Mouse (Mus musculus): ENCODE results near the gene Pdx1. TPM values are rescaled to one million over a fixed set of nuclear protein-coding genes. Genes with fewer than 3 reads are reported as not detected.

Pdx1 gene
- total and polyA plus RNA-seq, 3 experiments = not detected

DNA sequence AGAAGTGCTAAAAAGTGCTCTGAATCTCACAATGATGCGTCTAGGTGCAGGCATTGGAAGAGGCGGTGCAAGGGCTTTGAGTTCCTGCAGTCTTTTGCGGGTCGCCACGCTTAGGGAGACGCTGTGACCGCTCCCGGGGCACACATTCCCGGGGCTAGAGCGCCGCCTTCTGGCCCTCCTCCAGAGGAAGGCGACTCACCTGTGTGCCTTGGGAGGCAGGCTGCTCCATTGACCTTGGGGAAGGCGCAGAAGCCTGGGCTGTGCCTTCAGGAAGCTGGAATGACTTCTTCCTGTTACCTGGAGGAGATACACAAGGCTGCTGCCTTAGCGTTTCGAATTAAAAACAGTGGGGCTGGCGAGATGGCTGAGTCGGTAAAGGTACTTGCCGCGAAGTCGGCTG is 24.4 kb downstream of the Pdx1 start:
- Histone ChIP-seq H3K4me3 (replicated peaks in 1 of 3; ENCODE audit: low read depth in 2 of 3, low read length in 2 of 3, poor library complexity in 1 of 3) (no peak overlapping the region), H3K36me3 (replicated peaks in 1 of 2; ENCODE audit: control insufficient read depth in 1 of 2, insufficient read depth in 1 of 2, low read length in 1 of 2) (no peaks in the 10 kb centered on the region), H3K79me2 (replicated peaks; ENCODE audit: control insufficient read depth, extremely low read depth, insufficient read depth, poor library complexity, severe bottlenecking) (no peaks in the 10 kb centered on the region), H3K9ac (ENCODE audit: insufficient read depth, low read depth) (no peak overlapping the region), H3K4me2 (ENCODE audit: insufficient read depth, low read depth, poor library complexity, severe bottlenecking) (no peak overlapping the region; the same call in 1 of the 2 replicates), H3K27me3 (replicated peaks) (peaks cover 35% of the 10 kb centered on the region), H3K4me1 (ENCODE audit: control insufficient read depth in 1 of 2, insufficient read depth in 2 of 2) (peaks cover 3 to 9% of the 10 kb centered on the region in 2 experiments; a peak in 2 of 4 replicates), H3K27ac (ENCODE audit: insufficient read depth, low read depth) (no peak overlapping the region), H3K9me3 (replicated peaks; ENCODE audit: low read length) (no peaks in the 10 kb centered on the region)
- DNase-seq (ENCODE audit: extremely low read depth) = peak; percentile 23
- no peak for TF ChIP-seq NRF1 (IDR thresholded peaks at IDR 0.05; ENCODE audit: low read depth, low read length)
- TF ChIP-seq MAZ (IDR thresholded peaks at IDR 0.05; ENCODE audit: low read depth, low read length) = no peak
- peak; percentile 53 for TF ChIP-seq SMC3 (IDR thresholded peaks at IDR 0.05; ENCODE audit: low read depth, low read length)
- no peak for TF ChIP-seq MYC (IDR thresholded peaks at IDR 0.05; ENCODE audit: low read depth, low read length)
- peak; percentile 66 for TF ChIP-seq RAD21 (IDR thresholded peaks at IDR 0.05; ENCODE audit: low read depth, low read length)
- no peak for TF ChIP-seq MAFK (IDR thresholded peaks at IDR 0.05; ENCODE audit: insufficient replicate concordance, low read length)
- TF ChIP-seq CTCF (conservative IDR thresholded peaks at IDR 0.05 in 1 of 2, IDR thresholded peaks at IDR 0.05 in 1 of 2; ENCODE audit: low read depth in 2 of 2, low read length in 2 of 2) = peak in 1 of 2 experiments; percentile 78; a peak in 2 of 4 replicates
- no peak for TF ChIP-seq ZMIZ1 (IDR thresholded peaks at IDR 0.05; ENCODE audit: low read depth, low read length)
- TF ChIP-seq MAX (IDR thresholded peaks at IDR 0.05; ENCODE audit: low read length) = no peak
- in situ Hi-C loops (cut with MboI; ENCODE audit: low pct_ligation_motif_present, low pct_unique_long_range_greater_than_20kb, low sequenced_read_pairs) = no loop called here
- dilution Hi-C loops (cut with MboI; ENCODE audit: extremely low pct_ligation_motif_present, extremely low pct_unique_long_range_greater_than_20kb, low sequenced_read_pairs) = no loop called here

DNA sequence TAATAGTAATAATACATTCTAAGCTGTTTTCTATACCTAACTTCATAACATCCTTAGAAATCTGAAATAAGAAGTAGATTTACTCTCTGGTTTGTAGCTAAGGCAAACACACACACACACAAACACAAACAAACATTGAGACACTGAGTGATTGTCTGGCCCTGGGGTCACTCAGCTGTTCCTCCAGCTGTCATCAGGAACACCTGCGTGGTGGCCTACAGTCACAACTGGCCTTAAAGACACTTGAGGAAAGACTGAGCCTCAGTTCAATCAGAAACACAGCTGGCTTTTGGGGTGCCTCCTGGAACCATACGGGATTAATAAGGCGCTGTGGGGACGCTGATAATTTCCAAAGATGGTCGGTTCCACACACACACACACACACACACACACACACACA is 27.5 kb downstream of the Pdx1 start:
- no peak overlapping the region for H3K4me3 ChIP-seq (replicated peaks in 1 of 3; ENCODE audit: low read depth in 2 of 3, low read length in 2 of 3, poor library complexity in 1 of 3)
- no peaks in the 10 kb centered on the region for H3K79me2 ChIP-seq (replicated peaks; ENCODE audit: control insufficient read depth, extremely low read depth, insufficient read depth, poor library complexity, severe bottlenecking)
- TF ChIP-seq MAFK (IDR thresholded peaks at IDR 0.05; ENCODE audit: insufficient replicate concordance, low read length) = no peak
- TF ChIP-seq NELFE (IDR thresholded peaks at IDR 0.05; ENCODE audit: low read depth, low read length) = no peak
- no peak for TF ChIP-seq JUND (conservative IDR thresholded peaks at IDR 0.05; ENCODE audit: low read depth, low read length)
- no peak for TF ChIP-seq CHD2 (IDR thresholded peaks at IDR 0.05; ENCODE audit: low read length)
- no peak for TF ChIP-seq RAD21 (IDR thresholded peaks at IDR 0.05; ENCODE audit: low read depth, low read length)
- TF ChIP-seq CTCF (conservative IDR thresholded peaks at IDR 0.05 in 1 of 2, IDR thresholded peaks at IDR 0.05 in 1 of 2; ENCODE audit: low read depth in 2 of 2, low read length in 2 of 2) = no peak
- no peak for TF ChIP-seq RCOR1 (conservative IDR thresholded peaks at IDR 0.05; ENCODE audit: low read depth, low read length)
- TF ChIP-seq MXI1 (IDR thresholded peaks at IDR 0.05; ENCODE audit: low read depth, low read length) = no peak
- TF ChIP-seq POLR2A (IDR thresholded peaks at IDR 0.05; ENCODE audit: low read depth, low read length) = no peak
- TF ChIP-seq SMC3 (IDR thresholded peaks at IDR 0.05; ENCODE audit: low read depth, low read length) = no peak
- TF ChIP-seq USF2 (conservative IDR thresholded peaks at IDR 0.05; ENCODE audit: low read depth, low read length) = no peak
- TF ChIP-seq NRF1 (IDR thresholded peaks at IDR 0.05; ENCODE audit: low read depth, low read length) = no peak
- TF ChIP-seq HCFC1 (IDR thresholded peaks at IDR 0.05; ENCODE audit: low read depth, low read length) = no peak
- no peak for TF ChIP-seq UBTF (IDR thresholded peaks at IDR 0.05; ENCODE audit: low read depth, low read length)
- no peaks in the 10 kb centered on the region for H3K9me3 ChIP-seq (replicated peaks; ENCODE audit: low read length)
- H3K27ac ChIP-seq (ENCODE audit: insufficient read depth, low read depth) = no peak overlapping the region
- peaks cover 3 to 18% of the 10 kb centered on the region in 2 experiments; a peak in 2 of 4 replicates for H3K4me1 ChIP-seq (ENCODE audit: control insufficient read depth in 1 of 2, insufficient read depth in 2 of 2)
- no peak for DNase-seq (ENCODE audit: extremely low read depth)
- H3K36me3 ChIP-seq (replicated peaks in 1 of 2; ENCODE audit: control insufficient read depth in 1 of 2, insufficient read depth in 1 of 2, low read length in 1 of 2) = no peaks in the 10 kb centered on the region
- peaks cover 66% of the 10 kb centered on the region for H3K27me3 ChIP-seq (replicated peaks)
- no peak overlapping the region for H3K4me2 ChIP-seq (ENCODE audit: insufficient read depth, low read depth, poor library complexity, severe bottlenecking)
- dilution Hi-C loops (cut with MboI; ENCODE audit: extremely low pct_ligation_motif_present, extremely low pct_unique_long_range_greater_than_20kb, low sequenced_read_pairs) (no loop called here), in situ Hi-C loops (cut with MboI; ENCODE audit: low pct_ligation_motif_present, low pct_unique_long_range_greater_than_20kb, low sequenced_read_pairs) (no loop called here)
- H3K9ac ChIP-seq (ENCODE audit: insufficient read depth, low read depth) = no peak overlapping the region
